Mouse (Mus musculus): ENCODE measurements at regions not wholly inside any gene's neighbourhood (a gene's known extent, or its start where the extent isn't known, plus 50 kb on each side); places are given as distances from the start of the nearest gene placed in this dataset.

- no peaks in the 10 kb centered on the region for H3K27me3 ChIP-seq (ENCODE audit: control insufficient read depth, insufficient read depth, low read length)
- H3K9ac ChIP-seq (ENCODE audit: low read length) = no peak overlapping the region
- no peak overlapping the region for H3K4me3 ChIP-seq (ENCODE audit: low read depth, low read length)
- ATAC-seq (ENCODE audit: low FRiP score, low TSS enrichment) (no peak), DNase-seq (ENCODE audit: low spot score) (no peak)
- H3K36me3 ChIP-seq (ENCODE audit: control insufficient read depth, insufficient read depth, low read length) = no peaks in the 10 kb centered on the region
- no peak overlapping the region for H3K27ac ChIP-seq (replicated peaks)
- H3K4me1 ChIP-seq (replicated peaks; ENCODE audit: control insufficient read depth, insufficient read depth) = no peaks in the 10 kb centered on the region
- WGBS = 49% methylated on average over 5 of the region's 5 CpGs
- no peaks in the 10 kb centered on the region for H3K9me3 ChIP-seq (ENCODE audit: control insufficient read depth, low read length)
- TF ChIP-seq CTCF (IDR thresholded peaks at IDR 0.05; ENCODE audit: low read depth) (no peak), EP300 (optimal IDR thresholded peaks at IDR 0.05) (no peak)
- no peak overlapping the region for H3K4me2 ChIP-seq (replicated peaks; ENCODE audit: low read depth)
Measured at GRCm38 (mm10) chr13:32509231-32510023, 170.9 kb upstream of the Gmds start.

DNA sequence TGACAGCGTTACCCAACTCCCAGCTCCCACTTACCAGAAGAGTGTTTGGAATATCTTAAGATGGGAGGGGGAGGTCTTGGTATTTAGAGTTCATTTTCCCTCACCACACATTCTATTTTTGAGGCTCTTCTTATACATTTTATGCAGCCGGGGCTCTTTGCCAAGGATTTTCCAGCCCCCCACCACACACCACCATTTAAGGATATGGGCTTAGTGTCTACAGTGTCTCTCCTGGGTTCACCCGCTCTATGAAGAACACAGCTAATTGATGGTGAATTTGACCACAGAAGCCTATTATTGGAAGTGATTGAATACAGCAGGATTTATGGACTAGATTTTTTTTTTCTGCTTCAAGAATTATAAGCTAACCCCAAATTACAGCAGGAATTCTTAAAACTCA is 169.9 kb upstream of the Gmds start:
- TF ChIP-seq CTCF (IDR thresholded peaks at IDR 0.05; ENCODE audit: low read depth) (no peak), EP300 (optimal IDR thresholded peaks at IDR 0.05) (no peak)
- no peak overlapping the region for H3K4me3 ChIP-seq (ENCODE audit: low read depth, low read length)
- H3K4me1 ChIP-seq (replicated peaks; ENCODE audit: control insufficient read depth, insufficient read depth) = no peaks in the 10 kb centered on the region
- WGBS = 59% methylated on average over 3 of the region's 3 CpGs
- H3K27ac ChIP-seq (replicated peaks) = no peak overlapping the region
- H3K36me3 ChIP-seq (ENCODE audit: control insufficient read depth, insufficient read depth, low read length) = no peaks in the 10 kb centered on the region
- H3K9me3 ChIP-seq (ENCODE audit: control insufficient read depth, low read length) = no peaks in the 10 kb centered on the region
- no peak overlapping the region for H3K4me2 ChIP-seq (replicated peaks; ENCODE audit: low read depth)
- no peak for DNase-seq (ENCODE audit: low spot score)
- no peaks in the 10 kb centered on the region for H3K27me3 ChIP-seq (ENCODE audit: control insufficient read depth, insufficient read depth, low read length)
- no peak overlapping the region for H3K9ac ChIP-seq (ENCODE audit: low read length)
- ATAC-seq (ENCODE audit: low FRiP score, low TSS enrichment) = no peak

DNA sequence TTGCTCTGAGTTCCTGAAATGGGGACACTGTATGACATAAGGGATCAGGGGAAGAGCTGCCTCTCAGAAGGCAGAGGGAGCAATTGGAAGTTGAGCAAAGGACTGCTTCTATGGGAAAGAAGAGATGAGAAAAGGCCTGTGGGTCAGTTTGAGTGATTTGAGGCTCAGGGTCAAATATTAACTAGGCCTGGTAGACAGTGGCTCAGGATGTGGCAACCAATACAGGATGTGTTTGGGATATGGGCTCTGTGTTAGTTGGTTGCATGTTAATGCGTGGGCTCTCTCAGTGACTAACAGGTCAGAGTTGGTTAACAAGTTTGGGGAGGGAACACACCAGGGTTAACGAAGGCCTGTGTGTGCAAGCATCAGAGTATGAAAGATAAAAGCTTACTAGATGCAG is 169.3 kb upstream of the Gmds start:
- 80% methylated on average over 2 of the region's 2 CpGs for WGBS
- no peak for DNase-seq (ENCODE audit: low spot score)
- Histone ChIP-seq H3K27ac (replicated peaks) (no peak overlapping the region), H3K4me1 (replicated peaks; ENCODE audit: control insufficient read depth, insufficient read depth) (no peaks in the 10 kb centered on the region), H3K4me3 (ENCODE audit: low read depth, low read length) (no peak overlapping the region), H3K36me3 (ENCODE audit: control insufficient read depth, insufficient read depth, low read length) (no peaks in the 10 kb centered on the region), H3K27me3 (ENCODE audit: control insufficient read depth, insufficient read depth, low read length) (no peaks in the 10 kb centered on the region), H3K9ac (ENCODE audit: low read length) (no peak overlapping the region), H3K4me2 (replicated peaks; ENCODE audit: low read depth) (no peak overlapping the region), H3K9me3 (ENCODE audit: control insufficient read depth, low read length) (no peaks in the 10 kb centered on the region)
- no peak for TF ChIP-seq EP300 (optimal IDR thresholded peaks at IDR 0.05)
- no peak for TF ChIP-seq CTCF (IDR thresholded peaks at IDR 0.05; ENCODE audit: low read depth)
- no peak for ATAC-seq (ENCODE audit: low FRiP score, low TSS enrichment)

DNA sequence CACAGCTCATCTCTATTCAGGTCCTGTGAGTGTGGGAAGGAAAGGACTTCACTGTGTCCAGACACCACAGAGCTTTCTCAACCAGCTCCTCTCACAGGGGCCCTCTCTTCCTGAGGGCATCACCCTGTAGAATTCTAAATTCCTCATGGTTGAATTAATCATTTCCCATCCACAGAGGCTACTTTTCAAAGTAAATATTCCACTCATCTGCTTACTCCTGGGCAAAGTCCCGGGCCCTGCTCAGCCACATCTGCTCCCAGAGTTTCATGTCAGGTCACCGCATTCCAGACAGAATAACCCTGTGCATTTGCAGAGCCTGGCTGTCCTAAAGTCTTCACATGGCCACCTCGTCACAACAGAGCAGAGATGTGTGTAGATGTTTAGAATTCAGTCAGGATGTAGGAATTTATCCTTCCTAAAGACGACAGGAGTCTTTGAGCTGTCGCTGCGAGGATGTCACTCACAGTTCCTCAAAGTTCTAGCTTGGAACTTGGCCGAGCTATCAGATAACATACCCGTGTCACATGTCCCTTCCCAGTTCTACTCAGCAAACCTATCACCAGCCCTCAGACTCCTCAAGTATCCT is 159.8 kb upstream of the Gmds start:
- H3K4me3 ChIP-seq (ENCODE audit: low read depth, low read length) = no peak overlapping the region
- ATAC-seq (ENCODE audit: low FRiP score, low TSS enrichment) = no peak
- no peaks in the 10 kb centered on the region for H3K4me1 ChIP-seq (replicated peaks; ENCODE audit: control insufficient read depth, insufficient read depth)
- H3K9me3 ChIP-seq (ENCODE audit: control insufficient read depth, low read length) = no peaks in the 10 kb centered on the region
- H3K9ac ChIP-seq (ENCODE audit: low read length) = no peak overlapping the region
- no peak overlapping the region for H3K27ac ChIP-seq (replicated peaks)
- no peaks in the 10 kb centered on the region for H3K27me3 ChIP-seq (ENCODE audit: control insufficient read depth, insufficient read depth, low read length)
- WGBS = 52% methylated on average over 8 of the region's 8 CpGs
- H3K36me3 ChIP-seq (ENCODE audit: control insufficient read depth, insufficient read depth, low read length) = no peaks in the 10 kb centered on the region
- H3K4me2 ChIP-seq (replicated peaks; ENCODE audit: low read depth) = no peak overlapping the region
- TF ChIP-seq CTCF (IDR thresholded peaks at IDR 0.05; ENCODE audit: low read depth) = no peak
- TF ChIP-seq EP300 (optimal IDR thresholded peaks at IDR 0.05) = no peak
- no peak for DNase-seq (ENCODE audit: low spot score)

- Histone ChIP-seq H3K4me2 (replicated peaks; ENCODE audit: low read depth) (no peak overlapping the region), H3K27me3 (ENCODE audit: control insufficient read depth, insufficient read depth, low read length) (no peaks in the 10 kb centered on the region), H3K4me3 (ENCODE audit: low read depth, low read length) (no peak overlapping the region), H3K4me1 (replicated peaks; ENCODE audit: control insufficient read depth, insufficient read depth) (no peaks in the 10 kb centered on the region), H3K27ac (replicated peaks) (no peak overlapping the region), H3K9me3 (ENCODE audit: control insufficient read depth, low read length) (no peaks in the 10 kb centered on the region), H3K36me3 (ENCODE audit: control insufficient read depth, insufficient read depth, low read length) (no peaks in the 10 kb centered on the region), H3K9ac (ENCODE audit: low read length) (no peak overlapping the region)
- DNase-seq (ENCODE audit: low spot score) (no peak), ATAC-seq (ENCODE audit: low FRiP score, low TSS enrichment) (no peak)
- WGBS = 78% methylated on average over 2 of the region's 2 CpGs
- TF ChIP-seq EP300 (optimal IDR thresholded peaks at IDR 0.05) (no peak), CTCF (IDR thresholded peaks at IDR 0.05; ENCODE audit: low read depth) (no peak)
Measured at GRCm38 (mm10) chr13:32496263-32496662, 157.7 kb upstream of the Gmds start.

GRCm38 (mm10) chr13:32495063-32495462 is 156.5 kb upstream of the Gmds start:
- no peaks in the 10 kb centered on the region for H3K9me3 ChIP-seq (ENCODE audit: control insufficient read depth, low read length)
- no peak for ATAC-seq (ENCODE audit: low FRiP score, low TSS enrichment)
- H3K27me3 ChIP-seq (ENCODE audit: control insufficient read depth, insufficient read depth, low read length) = no peaks in the 10 kb centered on the region
- no peaks in the 10 kb centered on the region for H3K4me1 ChIP-seq (replicated peaks; ENCODE audit: control insufficient read depth, insufficient read depth)
- no peak for DNase-seq (ENCODE audit: low spot score)
- WGBS = 73% methylated on average over 6 of the region's 6 CpGs
- no peak overlapping the region for H3K27ac ChIP-seq (replicated peaks)
- no peaks in the 10 kb centered on the region for H3K36me3 ChIP-seq (ENCODE audit: control insufficient read depth, insufficient read depth, low read length)
- no peak overlapping the region for H3K9ac ChIP-seq (ENCODE audit: low read length)
- H3K4me3 ChIP-seq (ENCODE audit: low read depth, low read length) = no peak overlapping the region
- TF ChIP-seq CTCF (IDR thresholded peaks at IDR 0.05; ENCODE audit: low read depth) (no peak), EP300 (optimal IDR thresholded peaks at IDR 0.05) (no peak)
- no peak overlapping the region for H3K4me2 ChIP-seq (replicated peaks; ENCODE audit: low read depth)

All from stomach, postnatal 0 days (tissue).